Mouse (Mus musculus): ENCODE measurements at regions not wholly inside any gene's neighbourhood (a gene's known extent, or its start where the extent isn't known, plus 50 kb on each side); places are given as distances from the start of the nearest gene placed in this dataset.

DNA sequence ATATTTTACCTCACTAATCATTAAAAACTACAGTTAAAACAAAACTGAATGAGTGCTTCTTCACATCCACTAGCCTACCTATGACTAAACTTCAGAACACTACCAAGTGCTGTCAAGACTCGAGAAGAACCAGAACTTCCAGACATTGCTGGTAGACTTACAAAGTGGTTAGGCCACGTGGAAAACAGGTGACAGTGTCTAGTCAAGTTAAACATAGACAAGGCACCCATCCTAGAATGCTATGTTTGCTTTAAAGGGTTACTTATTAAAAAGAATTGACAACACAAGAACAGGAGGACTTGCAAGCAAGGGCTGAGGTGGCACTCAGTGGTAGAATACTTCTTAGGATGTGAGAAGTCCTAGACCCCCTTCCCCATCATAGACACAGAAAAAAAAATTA lies 330.9 kb upstream of the Mmadhc start:
- WGBS: 74% methylated on average over 2 of the region's 2 CpGs
- Histone ChIP-seq H3K9me3 (ENCODE audit: control insufficient read depth, low read length) (no peaks in the 10 kb centered on the region), H3K4me2 (replicated peaks; ENCODE audit: low read depth, low read length, severe bottlenecking) (no peak overlapping the region), H3K27me3 (ENCODE audit: control insufficient read depth, insufficient read depth, low read length) (no peaks in the 10 kb centered on the region), H3K36me3 (ENCODE audit: control insufficient read depth, insufficient read depth, low read length) (no peaks in the 10 kb centered on the region), H3K4me3 (replicated peaks; ENCODE audit: low read length) (no peak overlapping the region), H3K4me1 (ENCODE audit: control insufficient read depth, insufficient read depth, low read length) (no peaks in the 10 kb centered on the region), H3K9ac (ENCODE audit: low read depth, low read length, severe bottlenecking) (no peak overlapping the region), H3K27ac (replicated peaks; ENCODE audit: low read depth, low read length) (no peak overlapping the region)
- no peak for ATAC-seq (ENCODE audit: low FRiP score, low read depth)
- DNase-seq (ENCODE audit: low spot score): no peak
- no peak for TF ChIP-seq POLR2A (IDR thresholded peaks at IDR 0.05; ENCODE audit: borderline replicate concordance, extremely low read depth, insufficient read depth, insufficient read length)

DNA sequence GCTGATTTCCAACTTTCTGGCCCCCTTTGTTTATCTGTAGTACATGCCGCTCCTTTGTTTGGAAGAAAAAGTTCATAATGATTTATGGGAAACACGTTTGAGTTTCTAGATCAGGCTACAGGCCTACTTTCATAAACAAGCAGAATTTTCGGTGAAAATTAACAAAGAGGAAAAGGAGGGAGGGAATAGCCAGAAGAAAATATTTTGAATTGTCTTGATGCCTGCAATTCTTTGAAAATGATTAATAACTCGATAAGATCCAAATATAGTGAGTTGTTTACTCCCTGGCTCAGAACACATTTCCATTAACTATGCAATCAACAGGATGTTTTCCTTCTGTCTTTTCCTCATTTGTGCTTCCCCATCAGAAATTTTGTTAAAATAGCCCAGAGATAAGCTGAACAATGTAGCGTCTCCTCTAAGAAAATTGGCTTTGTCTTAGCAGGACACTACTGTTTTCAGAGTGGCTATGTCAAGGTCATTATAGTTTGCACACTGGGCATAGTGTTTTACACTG lies 328.7 kb upstream of the Mmadhc start:
- Histone ChIP-seq H3K27ac (replicated peaks; ENCODE audit: low read depth, low read length) (no peak overlapping the region), H3K27me3 (ENCODE audit: control insufficient read depth, insufficient read depth, low read length) (no peaks in the 10 kb centered on the region), H3K4me2 (replicated peaks; ENCODE audit: low read depth, low read length, severe bottlenecking) (no peak overlapping the region), H3K9ac (ENCODE audit: low read depth, low read length, severe bottlenecking) (no peak overlapping the region), H3K4me3 (replicated peaks; ENCODE audit: low read length) (no peak overlapping the region), H3K4me1 (ENCODE audit: control insufficient read depth, insufficient read depth, low read length) (no peaks in the 10 kb centered on the region), H3K36me3 (ENCODE audit: control insufficient read depth, insufficient read depth, low read length) (no peaks in the 10 kb centered on the region), H3K9me3 (ENCODE audit: control insufficient read depth, low read length) (no peaks in the 10 kb centered on the region)
- ATAC-seq (ENCODE audit: low FRiP score, low read depth) (no peak), DNase-seq (ENCODE audit: low spot score) (no peak)
- no peak for TF ChIP-seq POLR2A (IDR thresholded peaks at IDR 0.05; ENCODE audit: borderline replicate concordance, extremely low read depth, insufficient read depth, insufficient read length)
- 81% methylated on average over 5 of the region's 5 CpGs for WGBS

DNA sequence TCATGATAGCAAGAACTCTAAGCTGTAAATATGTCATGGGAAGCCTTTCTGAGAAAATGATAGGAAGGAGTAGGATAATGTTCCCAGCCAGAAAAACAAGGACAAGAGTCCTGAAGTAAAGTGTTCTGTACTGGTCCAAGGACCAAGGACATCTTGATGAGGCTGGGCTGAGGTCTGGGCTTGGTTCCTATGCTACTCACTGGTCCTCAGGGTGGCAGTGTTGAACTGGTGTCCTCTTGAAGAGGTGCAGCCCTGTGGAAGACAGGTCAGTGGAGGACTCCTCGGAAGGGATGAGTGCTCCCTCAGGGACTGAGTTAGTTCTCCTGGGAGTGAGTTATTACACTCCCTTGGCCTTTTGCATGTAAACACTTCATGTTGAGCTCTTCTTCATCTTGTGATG lies 312.5 kb upstream of the Mmadhc start:
- DNase-seq (ENCODE audit: low spot score) (no peak), ATAC-seq (ENCODE audit: low FRiP score, low read depth) (no peak)
- H3K4me1 ChIP-seq (ENCODE audit: control insufficient read depth, insufficient read depth, low read length): no peaks in the 10 kb centered on the region
- no peak overlapping the region for H3K9ac ChIP-seq (ENCODE audit: low read depth, low read length, severe bottlenecking)
- TF ChIP-seq POLR2A (IDR thresholded peaks at IDR 0.05; ENCODE audit: borderline replicate concordance, extremely low read depth, insufficient read depth, insufficient read length): no peak
- WGBS: 67% methylated on average over 1 of the region's 1 CpGs
- H3K4me3 ChIP-seq (replicated peaks; ENCODE audit: low read length): no peak overlapping the region
- no peak overlapping the region for H3K27ac ChIP-seq (replicated peaks; ENCODE audit: low read depth, low read length)
- H3K36me3 ChIP-seq (ENCODE audit: control insufficient read depth, insufficient read depth, low read length): no peaks in the 10 kb centered on the region
- no peaks in the 10 kb centered on the region for H3K27me3 ChIP-seq (ENCODE audit: control insufficient read depth, insufficient read depth, low read length)
- H3K9me3 ChIP-seq (ENCODE audit: control insufficient read depth, low read length): no peaks in the 10 kb centered on the region
- no peak overlapping the region for H3K4me2 ChIP-seq (replicated peaks; ENCODE audit: low read depth, low read length, severe bottlenecking)

DNA sequence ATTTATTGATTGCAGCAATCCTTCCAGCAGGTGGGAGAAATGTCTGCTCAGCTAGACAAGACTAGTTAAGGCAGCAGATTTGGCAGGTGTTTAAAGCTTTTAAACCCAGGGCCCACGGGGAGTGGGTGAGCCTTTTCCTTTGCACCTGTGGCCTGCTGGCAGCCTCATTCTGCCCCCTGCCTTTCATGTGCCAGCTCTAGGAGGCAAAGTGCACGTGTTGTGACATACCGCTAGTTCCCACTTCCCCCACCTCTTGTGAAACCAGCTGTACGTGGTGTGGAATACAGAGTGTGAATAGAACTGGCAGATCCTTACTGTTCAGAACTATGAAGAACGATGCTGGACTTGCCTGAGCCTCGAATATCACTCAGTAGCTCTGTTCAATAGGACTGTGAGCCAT lies 292.6 kb upstream of the Mmadhc start:
- H3K9ac ChIP-seq (ENCODE audit: low read depth, low read length, severe bottlenecking): no peak overlapping the region
- H3K4me2 ChIP-seq (replicated peaks; ENCODE audit: low read depth, low read length, severe bottlenecking): no peak overlapping the region
- TF ChIP-seq POLR2A (IDR thresholded peaks at IDR 0.05; ENCODE audit: borderline replicate concordance, extremely low read depth, insufficient read depth, insufficient read length): no peak
- H3K4me1 ChIP-seq (ENCODE audit: control insufficient read depth, insufficient read depth, low read length): peaks cover 5% of the 10 kb centered on the region; the same call in 1 of the 2 replicates
- 33% methylated on average over 6 of the region's 6 CpGs for WGBS
- no peaks in the 10 kb centered on the region for H3K9me3 ChIP-seq (ENCODE audit: control insufficient read depth, low read length)
- no peak overlapping the region for H3K4me3 ChIP-seq (replicated peaks; ENCODE audit: low read length)
- H3K27me3 ChIP-seq (ENCODE audit: control insufficient read depth, insufficient read depth, low read length): no peaks in the 10 kb centered on the region
- H3K36me3 ChIP-seq (ENCODE audit: control insufficient read depth, insufficient read depth, low read length): no peaks in the 10 kb centered on the region
- no peak for DNase-seq (ENCODE audit: low spot score)
- H3K27ac ChIP-seq (replicated peaks; ENCODE audit: low read depth, low read length): no peak overlapping the region
- no peak for ATAC-seq (ENCODE audit: low FRiP score, low read depth)

DNA sequence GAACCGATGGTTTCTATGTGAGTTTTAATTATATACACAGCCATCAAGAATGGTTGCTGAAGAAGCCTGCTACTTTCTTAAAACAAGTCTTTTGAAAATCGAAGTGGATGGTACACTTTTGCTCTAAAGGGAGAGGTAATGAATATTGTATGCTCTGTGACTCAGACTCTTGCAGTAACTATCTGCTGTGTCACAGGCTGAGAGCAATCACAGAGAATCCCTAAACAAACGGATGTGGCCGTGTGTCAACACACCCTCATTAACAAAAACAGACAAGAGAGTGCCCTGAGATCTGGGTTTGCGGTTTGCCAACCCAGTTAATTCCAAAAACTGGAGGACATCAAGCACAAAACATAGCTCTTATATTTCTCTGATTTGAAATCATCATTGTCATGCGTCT lies 292.1 kb upstream of the Mmadhc start:
- no peaks in the 10 kb centered on the region for H3K36me3 ChIP-seq (ENCODE audit: control insufficient read depth, insufficient read depth, low read length)
- ATAC-seq (ENCODE audit: low FRiP score, low read depth) (no peak), DNase-seq (ENCODE audit: low spot score) (no peak)
- H3K4me3 ChIP-seq (replicated peaks; ENCODE audit: low read length): no peak overlapping the region
- H3K4me2 ChIP-seq (replicated peaks; ENCODE audit: low read depth, low read length, severe bottlenecking): no peak overlapping the region
- no peaks in the 10 kb centered on the region for H3K27me3 ChIP-seq (ENCODE audit: control insufficient read depth, insufficient read depth, low read length)
- H3K27ac ChIP-seq (replicated peaks; ENCODE audit: low read depth, low read length): no peak overlapping the region
- peaks cover 5% of the 10 kb centered on the region; the same call in 1 of the 2 replicates for H3K4me1 ChIP-seq (ENCODE audit: control insufficient read depth, insufficient read depth, low read length)
- H3K9ac ChIP-seq (ENCODE audit: low read depth, low read length, severe bottlenecking): no peak overlapping the region
- no peaks in the 10 kb centered on the region for H3K9me3 ChIP-seq (ENCODE audit: control insufficient read depth, low read length)
- TF ChIP-seq POLR2A (IDR thresholded peaks at IDR 0.05; ENCODE audit: borderline replicate concordance, extremely low read depth, insufficient read depth, insufficient read length): no peak
- 80% methylated on average over 6 of the region's 6 CpGs for WGBS
